15 mouse cellular contexts compared by ENCODE assay signal in genomic region chr2:32761361-32761760, GRCm38 (mm10). TPM values are rescaled to one million over a fixed set of nuclear protein-coding genes. Genes with fewer than 3 reads are reported as not detected.
"Had no signal": no experiment of that assay in that cellular context is flagged by ENCODE, and none has a peak within 500 bp of the region (broad histone marks: within the 10 kb centered on the region; RNA-seq: fewer than 3 reads in every experiment).

No protein-coding gene starts in this region.

- H3K27ac ChIP-seq: limb, embryonic 10.5 days; liver, embryonic 12.5 days; lung, embryonic 15.5 days; macrophage; midbrain, embryonic 13.5 days; stomach, embryonic 15.5 days had no signal

- H3K9me3 ChIP-seq: limb, embryonic 10.5 days; liver, embryonic 12.5 days; lung, embryonic 15.5 days; midbrain, embryonic 13.5 days; stomach, embryonic 15.5 days had no signal

- H3K9ac ChIP-seq: liver, embryonic 12.5 days; lung, embryonic 15.5 days; midbrain, embryonic 13.5 days; stomach, embryonic 15.5 days had no signal

- H3K4me3 ChIP-seq: limb, embryonic 10.5 days; liver, embryonic 12.5 days; lung, embryonic 15.5 days; midbrain, embryonic 13.5 days; stomach, embryonic 15.5 days had no signal

- H3K4me1 ChIP-seq: stomach, embryonic 15.5 days had no signal

- ATAC-seq: intestine, postnatal 0 days; liver, embryonic 12.5 days; midbrain, embryonic 13.5 days had no signal

- H3K4me2 ChIP-seq: liver, embryonic 12.5 days; lung, embryonic 15.5 days; midbrain, embryonic 13.5 days; stomach, embryonic 15.5 days had no signal

- H3K27me3 ChIP-seq: liver, embryonic 12.5 days; lung, embryonic 15.5 days; midbrain, embryonic 13.5 days; stomach, embryonic 15.5 days had no signal

- DNase-seq: kidney, adult 8-10 months; kidney, postnatal 25 days; lung, postnatal 14 days; thymus, adult 2 months; thymus, postnatal 25 days had no signal

RNA-seq across cellular contexts. Expression of gene Ttc16, which starts 14.1 kb away (rescaled TPM):
- polyA plus RNA-seq: macrophage had no signal

RNA-seq across cellular contexts. Expression of gene 6330409D20Rik, which starts 20.5 kb away (rescaled TPM):
- polyA plus RNA-seq: limb, embryonic 10.5 days; liver, embryonic 12.5 days; liver, embryonic 16.5 days; macrophage; urinary bladder, adult 2 months had no signal

RNA-seq across cellular contexts. Expression of gene Cfap157, which starts 22.9 kb away (rescaled TPM):
- polyA plus RNA-seq: macrophage; spleen, adult 2 months had no signal
